Mouse (Mus musculus) right cerebral cortex, adult 18-20 months (tissue): ENCODE data around the gene 6430548M08Rik.

Experiments
- DNase-seq: peaks from one replicate; pipeline ENCODE4 v3.0.0; 2022; ENCODE audit warnings: mixed read lengths

Gene 6430548M08Rik

GRCm38 (mm10) chr8:120184850-120185792 lies 71.2 kb downstream of the 6430548M08Rik start:
- DNase-seq = no peak

DNA sequence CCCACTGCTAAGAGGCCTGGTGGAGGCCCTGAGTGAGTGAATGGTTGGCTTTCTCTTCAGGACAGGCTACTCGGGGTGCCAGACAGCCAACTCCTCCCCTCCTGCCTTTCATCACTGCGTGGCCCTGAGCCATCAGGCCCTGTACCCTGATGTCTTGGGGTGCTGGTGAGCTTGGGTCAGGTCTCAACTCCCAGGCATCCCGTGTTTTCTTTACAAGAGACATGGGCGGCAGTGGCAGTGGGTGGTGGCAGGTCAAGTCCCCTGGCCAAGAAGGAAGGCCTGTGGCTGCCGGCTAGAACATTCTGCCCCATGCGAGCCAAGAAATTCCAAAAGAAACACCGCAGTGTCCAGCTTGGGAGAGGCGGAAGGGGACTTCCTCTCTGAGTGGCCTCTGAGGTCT lies 72.5 kb downstream of the 6430548M08Rik start:
- DNase-seq = peak; percentile 30

GRCm38 (mm10) chr8:120188510-120188909 lies 74.6 kb downstream of the 6430548M08Rik start:
- no peak for DNase-seq

DNA sequence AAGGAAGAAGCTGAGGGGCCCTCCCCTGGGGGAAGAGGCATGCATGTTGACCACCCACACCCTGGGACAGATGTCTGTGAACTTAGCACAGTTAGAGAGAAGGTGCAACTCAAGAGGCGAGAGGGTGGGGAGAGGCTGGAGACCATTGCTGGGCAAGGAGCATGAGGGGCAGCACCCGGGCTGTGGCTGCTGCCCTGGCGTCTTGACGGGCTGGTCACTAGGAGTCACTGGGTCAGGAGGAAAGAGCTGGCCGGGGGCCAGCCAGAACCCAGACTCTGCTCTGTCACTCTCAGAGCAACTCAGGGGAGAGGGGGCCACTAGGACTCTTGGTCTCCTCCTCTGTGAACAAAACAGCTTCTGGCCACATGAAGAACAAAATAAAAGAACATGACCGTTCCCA lies 75.5 kb downstream of the 6430548M08Rik start:
- DNase-seq = no peak

- DNase-seq = no peak
These were observed 76.3 kb downstream of the 6430548M08Rik start for GRCm38 (mm10) chr8:120190107-120190809.

DNA sequence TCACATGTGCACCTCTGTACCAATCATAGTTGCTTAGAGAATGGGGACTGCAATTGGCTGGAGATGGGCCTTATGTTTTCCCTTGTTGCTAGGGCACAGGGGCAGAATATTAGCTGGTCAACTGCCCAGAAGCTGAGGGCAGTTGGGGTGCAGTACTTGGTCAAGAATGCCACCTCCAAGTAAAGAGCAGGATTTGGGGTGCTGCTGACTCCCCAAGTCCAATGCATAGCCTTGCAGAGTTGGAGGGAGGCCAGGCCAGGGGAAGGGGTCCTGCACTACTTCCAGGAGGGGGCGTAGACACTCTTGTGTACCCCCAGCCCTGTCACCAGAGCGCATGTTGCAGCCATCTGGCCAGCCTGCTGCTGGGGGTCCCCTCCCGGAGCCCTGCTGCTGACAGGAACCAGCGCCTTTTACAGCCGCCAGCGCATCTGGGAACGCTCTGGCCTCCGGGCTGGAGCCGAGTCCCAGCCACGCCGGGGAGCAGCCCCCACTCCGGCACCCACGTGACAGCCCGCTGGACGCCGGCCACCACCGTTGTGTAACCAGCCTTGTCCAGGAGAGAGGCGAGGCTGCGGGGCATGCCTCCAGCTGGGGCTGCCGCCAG lies 77.0 kb downstream of the 6430548M08Rik start:
- peak; percentile 92 for DNase-seq

- DNase-seq = no peak
These were observed 77.7 kb downstream of the 6430548M08Rik start for GRCm38 (mm10) chr8:120191633-120192032.

GRCm38 (mm10) chr8:120192118-120192517 lies 78.2 kb downstream of the 6430548M08Rik start:
- DNase-seq = no peak

DNA sequence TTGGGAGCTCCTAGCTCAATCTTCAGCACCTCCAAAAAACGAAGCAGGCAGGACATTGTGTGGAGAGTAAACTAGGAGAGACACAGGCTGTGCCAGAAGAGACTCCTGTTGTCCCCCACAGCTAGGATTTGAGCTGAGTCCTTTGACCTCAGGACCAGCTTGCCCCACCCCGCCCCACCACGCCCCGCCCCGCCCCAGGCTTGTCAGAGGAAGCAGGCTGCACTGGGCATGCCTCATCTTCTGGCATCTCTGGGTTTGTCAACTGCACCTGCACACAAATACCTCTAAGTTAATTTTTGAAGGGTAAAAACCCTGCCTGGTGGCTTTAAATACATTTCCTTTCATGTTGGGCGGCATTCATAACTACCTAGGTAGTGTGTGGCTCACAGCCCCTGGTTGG lies 87.4 kb downstream of the 6430548M08Rik start:
- DNase-seq = no peak

DNA sequence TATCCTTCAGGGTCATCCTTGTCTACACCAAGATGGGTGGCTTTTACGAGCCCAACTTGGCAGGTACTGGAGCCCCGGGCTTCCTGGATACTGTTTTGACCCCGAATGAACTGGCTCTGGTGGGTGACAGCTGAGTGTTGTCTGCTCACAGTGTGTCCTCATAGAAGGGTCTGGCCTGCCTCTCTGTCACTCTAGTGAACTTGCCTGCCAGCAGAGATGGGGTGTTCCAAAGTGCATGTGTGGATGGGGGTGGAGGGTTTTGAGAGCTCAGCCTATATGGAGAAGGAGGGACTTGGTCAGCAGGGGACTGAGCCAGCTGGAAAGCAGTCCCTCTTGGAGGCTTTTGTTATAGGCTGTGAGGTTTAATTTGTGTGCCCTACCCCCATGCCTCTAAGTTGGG lies 88.6 kb downstream of the 6430548M08Rik start:
- DNase-seq = no peak

DNA sequence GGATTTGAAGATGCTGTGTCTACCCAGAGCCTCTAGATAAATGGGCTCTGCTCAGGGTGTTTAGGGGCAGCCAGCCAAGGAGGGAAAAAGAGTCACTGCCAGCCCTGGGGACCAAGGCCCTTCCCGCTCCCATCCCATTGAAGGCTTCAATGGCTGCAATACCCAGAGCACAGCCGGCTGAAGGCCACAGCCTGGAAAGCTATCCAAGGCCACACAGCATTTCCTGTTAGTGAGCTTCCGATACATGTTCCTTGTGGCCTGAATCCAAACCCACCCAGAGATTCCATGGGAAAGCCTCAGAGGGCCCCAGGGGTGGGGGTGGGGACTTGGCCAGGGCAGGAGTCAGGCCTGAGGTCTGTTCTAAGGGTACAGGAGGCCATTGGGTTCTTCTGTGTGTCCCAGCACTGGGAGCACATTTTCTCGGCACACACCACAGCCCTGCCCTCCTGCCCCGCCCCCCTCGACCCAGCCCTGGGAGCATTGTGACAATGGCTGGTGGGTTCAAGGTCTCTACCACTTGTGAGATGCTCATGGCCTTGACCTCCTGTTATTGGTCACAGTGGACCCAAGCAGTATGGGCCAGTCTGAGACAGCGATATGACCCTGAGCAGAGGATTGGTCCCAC lies 90.9 kb downstream of the 6430548M08Rik start:
- DNase-seq = no peak

DNA sequence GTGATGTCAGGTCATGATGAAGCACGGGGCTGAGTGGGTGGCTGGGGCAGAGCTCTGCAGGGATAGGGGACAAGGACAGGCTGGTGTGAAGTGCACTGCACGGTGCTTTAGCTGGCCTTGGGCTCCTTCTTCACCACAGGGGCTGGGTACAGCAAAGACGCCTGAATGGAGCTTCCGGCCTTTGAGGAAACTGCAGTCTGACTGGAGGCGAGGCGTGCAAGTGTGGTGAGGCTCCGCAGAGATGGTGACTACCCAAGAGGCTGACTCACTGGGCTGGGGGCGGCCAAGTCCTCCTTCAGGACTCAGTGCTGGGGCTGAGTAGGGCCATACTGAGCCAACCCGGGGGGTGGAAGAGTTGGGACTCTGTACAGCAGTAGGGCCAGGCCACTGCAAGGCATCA lies 92.0 kb downstream of the 6430548M08Rik start:
- DNase-seq = peak; percentile 70

GRCm38 (mm10) chr8:120207364-120207763 lies 93.4 kb downstream of the 6430548M08Rik start:
- no peak for DNase-seq

DNA sequence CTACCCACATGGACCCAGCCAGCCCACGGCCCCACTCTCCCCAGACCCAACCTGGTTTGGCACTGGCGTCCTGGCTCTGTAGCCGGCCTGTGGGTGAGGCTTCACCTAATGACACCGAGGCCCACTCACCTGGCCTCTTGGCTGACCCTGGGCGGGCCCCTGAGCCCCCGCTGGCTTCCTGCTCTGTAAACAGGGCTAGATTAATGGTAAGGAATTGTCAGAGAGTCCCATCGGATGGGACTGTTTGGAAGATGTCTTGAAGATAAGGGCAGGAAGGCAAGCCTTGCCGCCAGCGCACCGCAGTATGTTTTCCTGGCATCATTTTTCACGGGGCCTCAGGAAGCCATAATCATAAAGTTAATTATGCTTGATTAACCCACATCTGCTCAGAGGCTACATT lies 94.2 kb downstream of the 6430548M08Rik start:
- no peak for DNase-seq

GRCm38 (mm10) chr8:120211345-120211744 lies 97.4 kb downstream of the 6430548M08Rik start:
- no peak for DNase-seq

GRCm38 (mm10) chr8:120212596-120212995 lies 98.6 kb downstream of the 6430548M08Rik start:
- DNase-seq = no peak

- DNase-seq = no peak
These were observed 99.3 kb downstream of the 6430548M08Rik start for GRCm38 (mm10) chr8:120213229-120213628.

DNA sequence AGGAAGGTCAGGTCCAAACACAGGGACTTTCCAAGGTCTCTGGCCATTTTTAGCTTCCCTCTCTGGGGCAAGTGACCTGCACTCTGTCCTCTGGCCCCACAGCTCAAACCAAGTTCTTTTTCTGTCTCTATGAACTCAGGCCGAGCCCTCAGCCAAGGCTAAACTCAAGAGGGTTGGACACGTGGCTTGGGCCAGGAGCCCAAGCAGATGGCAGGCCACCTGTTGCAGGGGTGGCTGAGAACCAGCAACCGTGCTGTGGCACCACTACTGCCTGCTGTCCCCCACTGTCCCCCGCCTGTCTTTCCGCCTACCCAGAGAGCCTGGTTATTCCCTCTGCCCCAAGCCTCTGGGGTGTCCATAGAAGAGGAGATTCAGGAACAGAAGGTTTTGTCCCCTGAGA lies 100.0 kb downstream of the 6430548M08Rik start:
- DNase-seq = no peak
